Mouse (Mus musculus): ENCODE measurements at regions not wholly inside any gene's neighbourhood (a gene's known extent, or its start where the extent isn't known, plus 50 kb on each side); places are given as distances from the start of the nearest gene placed in this dataset.

DNA sequence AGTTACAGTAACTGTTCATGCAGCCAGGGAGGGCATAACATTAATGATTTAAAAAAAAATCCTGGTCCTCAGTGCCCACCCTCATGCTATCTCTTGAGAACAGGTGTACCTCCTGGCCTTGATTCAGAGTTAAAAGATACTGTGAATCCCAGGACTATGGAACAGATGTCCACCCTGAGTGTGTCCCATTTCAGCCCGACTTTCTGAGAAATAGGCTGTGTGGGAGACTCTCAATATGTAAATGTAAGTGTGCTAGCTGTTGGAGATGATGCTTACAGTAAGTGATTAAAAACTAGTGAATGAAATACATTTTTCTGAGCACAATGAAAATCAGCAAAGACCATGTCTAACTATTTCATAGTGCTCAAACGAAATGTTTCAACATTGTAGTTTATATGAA lies 219.2 kb downstream of the Etaa1 start:
- in situ Hi-C loops (cut with MboI, MseI), result no loop called here

DNA sequence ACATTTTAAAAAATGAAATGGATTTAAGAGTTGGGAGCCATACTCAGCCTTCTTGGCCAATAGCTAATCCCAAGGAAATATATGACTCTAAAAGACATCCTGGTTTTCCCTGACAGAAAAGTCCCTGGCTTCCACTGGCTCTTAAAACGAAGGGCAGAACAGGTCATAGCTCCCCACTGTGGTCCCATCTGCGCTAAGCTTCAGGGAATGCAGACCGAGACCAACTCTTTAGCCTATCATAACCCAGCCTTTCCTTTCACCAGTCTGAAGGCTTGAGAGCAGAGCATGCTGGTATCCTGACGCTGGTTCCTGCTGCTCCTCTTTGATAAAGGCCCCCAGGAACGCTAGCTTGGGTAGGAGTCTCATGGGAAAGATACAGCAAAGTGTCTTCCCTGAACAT lies 214.8 kb downstream of the Etaa1 start:
- in situ Hi-C loops (cut with MboI, MseI), result no loop called here

DNA sequence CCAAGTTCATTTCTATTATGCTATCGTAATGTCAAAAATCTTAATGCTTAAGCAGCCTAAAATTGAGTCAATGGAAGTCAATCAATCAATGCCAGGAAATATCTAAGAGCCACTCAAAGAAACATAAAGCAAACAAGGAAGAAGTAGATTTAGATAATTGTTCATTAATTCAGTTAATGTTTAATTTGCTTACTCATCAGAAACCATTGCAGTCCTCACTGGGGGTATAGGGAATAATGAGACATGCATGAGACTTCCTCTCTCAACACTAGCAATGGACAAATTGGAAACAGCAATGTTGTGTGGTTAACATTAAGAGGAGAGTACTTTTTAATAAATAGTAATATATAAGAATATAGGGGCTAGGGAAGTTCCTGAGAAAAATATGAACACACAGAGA lies 209.9 kb downstream of the Etaa1 start:
- in situ Hi-C loops (cut with MboI, MseI), result no loop called here

- in situ Hi-C loops (cut with MboI, MseI), result no loop called here
These were observed 203.3 kb downstream of the Etaa1 start for GRCm38 (mm10) chr11:17750345-17750744.

DNA sequence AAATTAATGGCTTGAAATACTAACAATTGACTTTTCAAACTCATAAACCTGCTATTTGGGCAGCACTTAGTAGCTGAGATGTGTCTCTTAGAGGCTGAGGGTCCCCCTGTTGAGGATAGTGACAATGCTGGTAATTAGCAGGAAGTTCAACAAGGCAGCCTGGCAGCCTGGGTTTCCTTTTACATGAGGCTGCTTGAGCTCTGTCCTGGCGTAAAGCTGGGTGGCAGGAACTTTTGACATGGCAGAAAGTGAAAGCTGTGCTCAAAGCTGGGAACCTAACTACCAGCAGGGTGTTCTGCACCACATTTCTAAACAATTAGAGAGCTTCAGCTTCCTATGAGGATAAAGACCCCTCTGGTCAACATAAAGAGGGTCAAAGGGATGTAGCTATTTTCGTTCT lies 194.5 kb downstream of the Etaa1 start:
- in situ Hi-C loops (cut with MboI, MseI), result no loop called here

GRCm38 (mm10) chr11:17763411-17763810 lies 190.3 kb downstream of the Etaa1 start:
- in situ Hi-C loops (cut with MboI, MseI), result no loop called here

DNA sequence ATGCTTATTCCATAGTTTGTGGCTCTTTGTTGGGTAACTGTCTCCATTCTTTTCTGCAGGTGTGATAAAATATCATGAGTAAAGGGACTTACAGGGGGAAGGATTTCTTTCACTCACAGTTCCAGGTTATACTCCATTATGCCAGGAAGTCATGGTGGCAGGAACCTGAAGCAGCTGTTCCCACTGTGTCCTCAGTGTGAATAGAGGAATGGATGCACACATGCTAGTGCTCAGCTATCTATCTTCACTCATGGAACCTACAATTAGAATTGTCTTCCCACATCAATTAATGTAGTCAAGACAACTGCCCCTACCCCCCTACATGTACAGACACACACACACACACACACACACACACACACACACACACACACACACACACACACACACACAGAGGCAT lies 189.5 kb downstream of the Etaa1 start:
- in situ Hi-C loops (cut with MboI, MseI), result no loop called here

- in situ Hi-C loops (cut with MboI, MseI), result no loop called here
These were observed 185.3 kb downstream of the Etaa1 start for GRCm38 (mm10) chr11:17768345-17768759.

- in situ Hi-C loops (cut with MboI, MseI), result no loop called here
These were observed 184.7 kb downstream of the Etaa1 start for GRCm38 (mm10) chr11:17768837-17769466.

DNA sequence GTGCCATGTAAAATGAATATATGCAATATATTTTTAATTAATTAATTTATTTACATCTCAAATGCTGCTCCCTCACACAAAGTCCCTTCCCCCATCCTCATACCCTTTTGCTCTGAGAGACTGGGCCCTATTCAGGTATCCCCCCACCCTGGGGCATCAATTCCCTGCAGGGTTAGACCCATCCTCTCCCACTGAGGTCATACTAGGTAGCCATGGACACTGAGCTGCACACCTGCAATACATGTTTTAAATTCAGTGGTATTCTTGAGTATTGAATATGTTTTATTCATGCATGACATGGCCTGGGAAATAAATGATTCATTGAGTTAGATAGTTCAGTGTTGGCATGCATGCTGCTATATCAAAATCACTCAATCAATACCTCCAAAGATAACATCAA lies 156.0 kb downstream of the Etaa1 start:
- in situ Hi-C loops (cut with MboI, MseI), result no loop called here

- in situ Hi-C loops (cut with MboI, MseI), result no loop called here
These were observed 145.8 kb downstream of the Etaa1 start for GRCm38 (mm10) chr11:17807851-17808250.

DNA sequence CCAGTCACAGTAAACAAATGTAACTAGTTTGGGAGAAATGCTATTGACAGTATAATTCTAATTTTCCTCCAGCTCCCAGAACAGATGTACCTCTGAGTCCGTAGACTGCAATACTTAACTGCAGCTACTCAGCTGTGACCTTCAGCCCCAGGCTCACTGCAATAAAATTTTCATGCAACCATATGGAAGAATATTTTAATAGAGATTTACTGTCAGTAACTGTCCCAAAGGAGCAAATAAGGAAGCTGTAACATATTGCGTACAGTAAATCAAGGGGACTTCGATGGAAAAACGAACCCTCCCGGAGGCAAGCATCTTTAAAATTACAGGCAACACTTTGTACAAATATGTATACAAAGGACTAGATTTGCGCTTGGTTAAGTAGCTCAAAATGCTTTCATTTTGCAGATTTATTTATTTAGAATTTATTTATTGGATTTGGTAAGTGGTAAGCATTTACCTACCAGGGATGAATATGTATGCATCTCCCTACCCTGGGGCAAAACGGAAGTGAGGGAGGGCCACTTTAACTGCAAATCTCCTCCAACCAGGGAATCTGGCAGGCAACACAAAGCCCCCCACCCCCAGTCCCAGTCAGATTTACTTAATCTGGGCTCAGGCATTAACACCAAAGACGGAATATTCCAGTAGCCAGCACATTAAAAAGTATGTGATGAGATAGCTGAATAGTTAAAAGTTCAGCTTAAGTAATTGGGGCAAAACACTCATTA lies 141.7 kb downstream of the Etaa1 start:
- in situ Hi-C loops (cut with MboI, MseI), result no loop called here

GRCm38 (mm10) chr11:17842642-17843041 lies 111.0 kb downstream of the Etaa1 start:
- in situ Hi-C loops (cut with MboI, MseI), result no loop called here

DNA sequence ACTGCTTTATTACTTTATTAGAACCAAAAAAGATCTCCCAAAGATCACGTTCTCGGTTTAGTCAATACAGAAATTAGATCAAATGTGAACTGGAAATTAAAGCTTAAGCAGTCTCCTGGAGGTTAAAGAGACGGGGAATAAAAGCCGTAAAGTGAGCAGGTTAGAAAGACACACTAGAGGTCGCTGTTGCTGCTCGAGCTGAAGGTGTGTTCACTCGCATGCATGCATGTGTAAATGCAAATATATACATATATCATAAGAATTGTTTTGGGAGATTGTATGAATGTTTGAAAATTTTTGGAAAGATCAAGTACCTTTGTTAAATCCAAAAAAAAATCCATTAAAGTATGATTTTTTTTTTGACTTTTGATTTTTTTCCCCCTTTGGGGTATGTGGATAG lies 101.3 kb downstream of the Etaa1 start:
- in situ Hi-C loops (cut with MboI, MseI), result no loop called here

GRCm38 (mm10) chr11:17853246-17853804 lies 100.3 kb downstream of the Etaa1 start:
- in situ Hi-C loops (cut with MboI, MseI), result no loop called here

- in situ Hi-C loops (cut with MboI, MseI), result no loop called here
These were observed 99.8 kb downstream of the Etaa1 start for GRCm38 (mm10) chr11:17853832-17854231.

DNA sequence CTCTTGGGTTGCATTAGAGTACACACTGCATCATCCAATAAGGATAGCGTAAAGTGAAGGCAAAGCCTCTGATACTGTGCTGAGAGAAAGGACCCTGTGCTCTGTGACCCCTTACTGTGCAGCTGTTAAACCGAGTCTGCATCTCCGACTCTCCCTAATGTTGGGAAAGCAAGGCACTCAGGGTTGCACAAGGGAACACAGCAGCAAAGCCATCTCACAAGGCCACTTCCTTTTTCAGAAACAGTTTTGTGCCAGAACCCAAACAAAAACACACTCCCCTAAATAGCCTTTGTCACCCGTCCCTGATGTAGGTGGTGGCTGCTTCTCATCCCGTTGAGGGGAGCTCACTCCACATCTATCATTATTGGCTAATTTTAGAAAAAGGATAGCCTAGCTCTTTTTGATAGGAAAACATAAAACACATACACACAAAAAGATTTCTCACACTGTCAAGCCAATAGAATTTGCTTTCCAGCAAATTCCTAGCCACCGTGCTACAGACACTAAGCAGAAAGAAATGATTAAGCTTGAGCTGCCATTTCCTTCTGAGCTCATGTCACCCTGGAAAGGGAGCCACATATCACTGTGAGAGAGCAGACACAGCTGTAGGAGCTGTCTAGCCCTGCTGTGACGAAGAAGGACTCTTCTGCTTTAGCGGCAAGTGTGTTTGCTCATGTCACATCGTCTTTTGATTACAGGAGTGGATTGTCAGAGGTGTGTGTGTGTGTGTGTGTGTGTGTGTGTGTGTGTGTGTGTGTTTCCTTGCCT lies 94.1 kb downstream of the Etaa1 start:
- in situ Hi-C loops (cut with MboI, MseI), result no loop called here

DNA sequence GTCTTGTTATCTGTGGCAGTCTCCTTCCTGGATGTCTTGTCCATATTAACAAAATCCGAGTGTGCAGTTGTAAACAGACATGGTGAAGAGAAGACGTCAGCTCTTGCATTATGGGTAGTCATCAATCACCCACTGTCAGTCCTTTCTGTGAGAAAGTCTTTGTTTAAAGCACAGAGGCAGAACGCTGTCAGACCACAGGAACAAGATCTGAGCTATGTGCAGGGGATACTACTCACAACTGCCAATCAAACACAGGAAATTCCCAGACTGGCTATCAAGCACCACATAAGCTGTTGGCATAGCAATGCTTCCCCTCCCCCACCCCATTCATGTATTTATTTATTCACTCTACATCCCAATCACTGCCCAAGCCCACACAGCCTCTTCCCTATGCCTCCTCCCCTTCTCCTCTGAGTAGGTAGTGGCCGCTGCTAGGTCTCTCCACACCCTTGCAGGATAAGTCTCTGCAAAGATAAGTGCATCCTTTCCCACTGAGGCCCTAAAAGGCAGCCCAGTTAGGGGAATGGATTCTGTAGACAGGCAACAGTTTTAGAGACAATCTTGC lies 88.8 kb downstream of the Etaa1 start:
- in situ Hi-C loops (cut with MboI, MseI), result no loop called here

GRCm38 (mm10) chr11:17870690-17871089 lies 83.0 kb downstream of the Etaa1 start:
- in situ Hi-C loops (cut with MboI, MseI), result no loop called here

DNA sequence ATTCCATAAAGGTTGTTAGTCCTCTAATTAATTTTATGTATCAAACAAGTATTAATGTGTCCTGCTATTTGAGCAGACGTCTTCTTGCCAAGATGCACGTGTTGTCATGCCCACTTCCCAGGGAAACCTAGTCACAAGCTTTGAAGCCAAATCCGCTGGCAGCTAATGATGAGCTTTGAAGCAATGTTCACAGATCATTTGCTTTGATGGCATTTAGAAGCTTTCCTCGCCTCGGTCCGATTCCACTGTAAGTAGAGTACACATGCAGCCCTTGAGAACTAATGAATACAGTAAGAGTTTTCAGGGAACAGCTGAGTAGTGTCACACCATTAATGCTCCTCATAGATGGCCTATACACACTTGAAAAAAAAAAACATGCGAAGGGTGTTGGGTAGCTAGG lies 81.8 kb downstream of the Etaa1 start:
- in situ Hi-C loops (cut with MboI, MseI), result no loop called here

DNA sequence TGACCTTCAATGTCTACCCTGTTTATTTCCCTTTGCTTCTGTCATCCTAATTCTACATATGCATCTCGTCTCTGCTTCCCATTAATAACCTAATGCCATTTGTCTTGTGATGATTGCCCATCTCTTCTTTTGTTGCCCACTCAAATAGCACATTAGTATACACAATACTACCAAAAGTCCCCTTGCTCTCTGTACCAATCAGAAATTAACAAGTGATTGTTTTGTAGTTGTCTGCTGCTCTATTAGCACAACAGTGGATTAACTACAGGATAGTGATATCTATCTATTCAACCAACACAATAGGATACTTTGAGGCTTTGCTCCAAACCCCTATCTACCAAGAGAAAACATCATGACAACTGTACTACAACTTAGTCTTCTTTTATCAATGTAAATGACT lies 70.4 kb downstream of the Etaa1 start:
- in situ Hi-C loops (cut with MboI, MseI), result no loop called here
